ENCODE assay signal across 9 mouse cellular contexts in genomic region chr5:52470991-52471801, GRCm38 (mm10). TPM values are rescaled to one million over a fixed set of nuclear protein-coding genes. Genes with fewer than 3 reads are reported as not detected.
A peak's percentile ranks its signal among the peaks of the same experiment; 100 is the strongest.
DNase-seq lines count a peak whose midpoint lies in the region; ATAC-seq and TF ChIP-seq lines count a peak whose summit lies in the region.
"Had no signal": no experiment of that assay in that cellular context is flagged by ENCODE, and none has a peak within 500 bp of the region (broad histone marks: within the 10 kb centered on the region; RNA-seq: fewer than 3 reads in every experiment).

TSS of gene Ccdc149 (minus strand) at chr5:52471521.

- H3K36me3 ChIP-seq in ES-Bruce4 (ENCODE audit: control insufficient read depth, insufficient read depth, low read length, poor library complexity, severe bottlenecking): no peaks in the 10 kb centered on the region
- no peaks in the 10 kb centered on the region for H3K36me3 ChIP-seq in forebrain, postnatal 0 days (ENCODE audit: insufficient read depth)
- no peaks in the 10 kb centered on the region for H3K36me3 ChIP-seq in liver, embryonic 13.5 days
- H3K36me3 ChIP-seq in neural tube, embryonic 13.5 days: no peaks in the 10 kb centered on the region

- no peaks in the 10 kb centered on the region for H3K4me1 ChIP-seq in ES-Bruce4 (ENCODE audit: control insufficient read depth, insufficient read depth, low read length)
- H3K4me1 ChIP-seq in forebrain, postnatal 0 days (ENCODE audit: insufficient read depth): 0 out of 2 replicates have a peak, but pooled peaks cover 5% of the 10 kb centered on the region
- H3K4me1 ChIP-seq in liver, embryonic 13.5 days (replicated peaks): 0 out of 2 replicates have a peak, but pooled peaks cover 6% of the 10 kb centered on the region
- peaks cover 15% of the 10 kb centered on the region for H3K4me1 ChIP-seq in neural tube, embryonic 13.5 days (replicated peaks)

- ATAC-seq in forebrain, postnatal 0 days: peak; percentile 98
- peak; percentile 81 for ATAC-seq in liver, embryonic 13.5 days (ENCODE audit: low read depth)
- peak; percentile 94 for ATAC-seq in neural tube, embryonic 13.5 days (ENCODE audit: low read depth)

- H3K9ac ChIP-seq in ES-Bruce4 (ENCODE audit: low read depth, poor library complexity, severe bottlenecking): peak within 1 kb of the TSS; percentile 67
- peak within 1 kb of the TSS; percentile 97 for H3K9ac ChIP-seq in forebrain, postnatal 0 days
- peak within 1 kb of the TSS; percentile 63 for H3K9ac ChIP-seq in liver, embryonic 13.5 days
- H3K9ac ChIP-seq in neural tube, embryonic 13.5 days: peak within 1 kb of the TSS; percentile 92

- DNase-seq in cerebellum, adult 18-20 months: peak; percentile 90 to 93
- DNase-seq in forebrain, postnatal 0 days: peak; percentile 89
- DNase-seq in heart, postnatal 14 days: peak; percentile 56 to 67
- DNase-seq in large intestine, adult 2 months (ENCODE audit: low read depth, low spot score): peak; percentile 81
- DNase-seq in liver, embryonic 13.5 days: no peak
- peak; percentile 7 to 17 for DNase-seq in thymus, postnatal 10 days (ENCODE audit: low spot score in 2 of 2)

- peak within 1 kb of the TSS; percentile 69 for H3K4me3 ChIP-seq in ES-Bruce4 (ENCODE audit: low read depth, low read length)
- H3K4me3 ChIP-seq in forebrain, postnatal 0 days (ENCODE audit: low read depth, low read length): peak within 1 kb of the TSS; percentile 82
- peak within 1 kb of the TSS; percentile 59 for H3K4me3 ChIP-seq in liver, embryonic 13.5 days (replicated peaks)
- H3K4me3 ChIP-seq in neural tube, embryonic 13.5 days: peak within 1 kb of the TSS; percentile 67

- no peak for TF ChIP-seq POLR2A in ES-Bruce4 (IDR thresholded peaks at IDR 0.05; ENCODE audit: insufficient read depth, low read length)

- TF ChIP-seq CTCF in ES-Bruce4 (IDR thresholded peaks at IDR 0.05; ENCODE audit: low read depth, low read length): no peak
- TF ChIP-seq CTCF in forebrain, postnatal 0 days (IDR thresholded peaks at IDR 0.05; ENCODE audit: low read depth): no peak

- H3K27me3 ChIP-seq in ES-Bruce4 (ENCODE audit: control insufficient read depth, insufficient read depth, low read length, poor library complexity, severe bottlenecking): no peaks in the 10 kb centered on the region
- no peaks in the 10 kb centered on the region for H3K27me3 ChIP-seq in forebrain, postnatal 0 days (ENCODE audit: insufficient read depth, low read length)
- peaks cover 23% of the 10 kb centered on the region for H3K27me3 ChIP-seq in liver, embryonic 13.5 days
- 0 out of 2 replicates have a peak, but pooled peaks cover 2% of the 10 kb centered on the region for H3K27me3 ChIP-seq in neural tube, embryonic 13.5 days
- H3K27me3 ChIP-seq: CH12.LX had no signal

- intact Hi-C loops in heart, postnatal 14 days (cut with DNase I): no loop called here

- H3K27ac ChIP-seq in ES-Bruce4 (ENCODE audit: insufficient read depth, low read length): no peak within 1 kb of the TSS
- H3K27ac ChIP-seq in forebrain, postnatal 0 days (ENCODE audit: low read depth, low read length): peak within 1 kb of the TSS; percentile 89
- no peak within 1 kb of the TSS for H3K27ac ChIP-seq in liver, embryonic 13.5 days
- peak within 1 kb of the TSS; percentile 87 for H3K27ac ChIP-seq in neural tube, embryonic 13.5 days (replicated peaks)

- no peak for TF ChIP-seq EP300 in ES-Bruce4 (IDR thresholded peaks at IDR 0.05; ENCODE audit: insufficient read depth, low read depth, low read length)

- 2% methylated on average over 48 of the region's 65 CpGs for WGBS in forebrain, postnatal 0 days
- 2% methylated on average over 48 of the region's 65 CpGs for whole genome bisulfite sequencing in large intestine, adult 2 months
- 3% methylated on average over 65 of the region's 65 CpGs for WGBS in liver, embryonic 13.5 days (ENCODE audit: insufficient replicate concordance)
- WGBS in neural tube, embryonic 13.5 days: 1% methylated on average over 51 of the region's 65 CpGs

- peak within 1 kb of the TSS; percentile 92 for H3K4me2 ChIP-seq in forebrain, postnatal 0 days (ENCODE audit: low read depth)
- peak within 1 kb of the TSS; percentile 67 for H3K4me2 ChIP-seq in liver, embryonic 13.5 days
- H3K4me2 ChIP-seq in neural tube, embryonic 13.5 days: peak within 1 kb of the TSS; percentile 84

- no peaks in the 10 kb centered on the region for H3K9me3 ChIP-seq in ES-Bruce4 (replicated peaks; ENCODE audit: control insufficient read depth, insufficient read depth, low read length, poor library complexity, severe bottlenecking)
- H3K9me3 ChIP-seq in forebrain, postnatal 0 days (ENCODE audit: low read length): no peaks in the 10 kb centered on the region
- no peaks in the 10 kb centered on the region for H3K9me3 ChIP-seq in liver, embryonic 13.5 days (replicated peaks)
- no peaks in the 10 kb centered on the region; the same call in 1 of the 2 replicates for H3K9me3 ChIP-seq in neural tube, embryonic 13.5 days

RNA-seq across cellular contexts. Expression of gene Ccdc149, which starts in this region (rescaled TPM):
- 0.38 and 0.48 TPM in 2 replicates for polyA plus RNA-seq in ES-Bruce4 (2011; ENCODE audit: insufficient read depth, insufficient read length, low read depth, missing spikeins)
- total RNA-seq in forebrain, postnatal 0 days (2014; rRNA removed): 16.1 and 21.4 TPM in 2 replicates
- 13.4 and 16.0 TPM in 2 replicates for polyA plus RNA-seq in forebrain, postnatal 0 days (2015; fragmentation: Nextera tagmentation; extraction: Ambion mirVana)
- 1 to 10 TPM; 5.3 to 6.9 TPM for total RNA-seq in heart, postnatal 14 days (2021)
- polyA plus RNA-seq in large intestine, adult 2 months (2012; rRNA removed): 2.1 and 2.4 TPM in 2 replicates
- polyA plus RNA-seq in liver, embryonic 13.5 days (2015; fragmentation: Nextera tagmentation; extraction: Ambion mirVana): 0.50 and 0.62 TPM in 2 replicates
- polyA plus RNA-seq in neural tube, embryonic 13.5 days (2015; fragmentation: Nextera tagmentation; extraction: Ambion mirVana): 7.5 and 7.8 TPM in 2 replicates
- total RNA-seq: CH12.LX had no signal

Comparison
In these comparisons a context has a peak if more than half of its experiments do, and no peak if none do; other contexts are left out.
1. Peak in ATAC-seq, H3K4me3 ChIP-seq, H3K9ac ChIP-seq and H3K4me2 ChIP-seq in liver, embryonic 13.5 days; RNA of the gene not detected or under 1 TPM.
2. H3K27ac ChIP-seq: peak in forebrain, postnatal 0 days (single experiment) and neural tube, embryonic 13.5 days (single experiment); none in ES-Bruce4 (single experiment) and liver, embryonic 13.5 days (single experiment).
3. Peak in every context shown above with its lines, with median percentiles within 50 percentile points of each other: H3K4me3 ChIP-seq, H3K9ac ChIP-seq, ATAC-seq and H3K4me2 ChIP-seq.